Mouse (Mus musculus) G1E (cell line): ENCODE results near the gene Slc5a3. TPM values are rescaled to one million over a fixed set of nuclear protein-coding genes. Genes with fewer than 3 reads are reported as not detected.

Experiments
- ATAC-seq: 2 replicates; pipeline ENCODE4 v1.8.0; 2016; ENCODE audit warnings: mild to moderate bottlenecking; ENCODE audit not compliant: insufficient number of reproducible peaks, poor library complexity, low FRiP score, severe bottlenecking; ENCODE audit errors: extremely low read depth
- DNase-seq: peaks from one replicate; pipeline ENCODE4 v3.0.0; 2012; ENCODE audit warnings: low spot score
- H3K27me3 ChIP-seq: 2 replicates; pipeline ENCODE4 v1.6.1; 2012; ENCODE audit warnings: mild to moderate bottlenecking, low read length, inconsistent platforms; ENCODE audit not compliant: insufficient read depth
- H3K36me3 ChIP-seq: replicated peaks from 2 replicates; pipeline ENCODE3; 2012; ENCODE audit warnings: mild to moderate bottlenecking, inconsistent platforms
- H3K4me1 ChIP-seq: 2 replicates; pipeline ENCODE4 v1.6.1; 2012; ENCODE audit warnings: low read depth, low read length, inconsistent platforms, mixed read lengths; ENCODE audit not compliant: insufficient read depth
- H3K4me3 ChIP-seq: 2 replicates; pipeline ENCODE4 v1.5.1; 2012; ENCODE audit warnings: low read depth, mild to moderate bottlenecking, inconsistent platforms, low read length, moderate library complexity, mixed read lengths
- H3K9me3 ChIP-seq: replicated peaks from 2 replicates; pipeline ENCODE4 v1.6.1; 2012; ENCODE audit warnings: inconsistent platforms
- CTCF ChIP-seq: IDR thresholded peaks from 2 replicates; pipeline ENCODE4 v1.5.1; 2012; ENCODE audit warnings: low read depth, low read length, inconsistent platforms, mixed read lengths
- GATA1 ChIP-seq: IDR thresholded peaks from 2 replicates; pipeline ENCODE4 v1.6.1; 2012; ENCODE audit warnings: borderline replicate concordance, low read length, inconsistent platforms, mixed read lengths
- GATA2 ChIP-seq: IDR thresholded peaks from 2 replicates; pipeline ENCODE4 v1.6.1; 2012; ENCODE audit warnings: low read depth, low read length, inconsistent platforms, borderline replicate concordance
- POLR2AphosphoS5 ChIP-seq: IDR thresholded peaks from 2 replicates; pipeline ENCODE4 v1.6.1; 2012; ENCODE audit warnings: low read depth, low read length, inconsistent platforms; ENCODE audit not compliant: insufficient replicate concordance
- TAL1 ChIP-seq: conservative IDR thresholded peaks from 2 replicates; pipeline ENCODE4 v1.6.1; 2012; ENCODE audit warnings: low read depth, low read length, inconsistent platforms, mixed read lengths
- polyA plus RNA-seq: library from polyadenylated mRNA; stranded (reverse); fragments of >175 nt; gene quantifications from 2 replicates; pipeline ENCODE4 v1.2.3, GENCODE M21; 2012
- total RNA-seq, 2 experiments: library from RNA; stranded (forward) in 1 of 2; stranded (reverse) in 1 of 2; fragments of 200-1000 nt in 1 of 2; fragments of >200 nt in 1 of 2; fragmentation: Nextera tagmentation in 1 of 2; gene quantifications; 2 replicates each; pipeline ENCODE4 v1.2.3; 2014 to 2017

The Slc5a3 gene
- total and polyA plus RNA-seq, 3 experiments: 0.09 to 3.6 (median 3.1) TPM

DNA sequence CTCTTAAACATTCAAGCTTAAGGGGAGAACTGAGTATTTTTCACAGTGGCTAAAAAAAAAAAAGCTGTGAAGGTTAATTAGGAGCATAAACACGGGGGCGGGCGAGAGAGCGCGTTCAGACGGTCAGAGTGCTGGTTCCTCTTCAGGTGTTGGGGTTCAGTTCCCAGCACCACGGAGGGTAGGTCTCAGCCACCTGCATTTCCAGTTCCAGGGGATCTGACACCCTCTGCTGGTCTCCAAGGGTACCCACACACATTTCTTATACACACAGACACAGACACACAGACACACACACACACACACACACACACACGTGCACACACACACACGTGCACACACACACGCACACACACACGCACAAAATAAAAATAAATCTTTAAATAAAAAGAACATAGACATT lies 18.2 kb upstream of the Slc5a3 start:
- ATAC-seq (no peak), DNase-seq (no peak)
- Histone ChIP-seq H3K9me3 (no peaks in the 10 kb centered on the region), H3K36me3 (no peaks in the 10 kb centered on the region), H3K4me3 (no peak overlapping the region), H3K27me3 (peaks cover 16% of the 10 kb centered on the region), H3K4me1 (no peaks in the 10 kb centered on the region)
- TF ChIP-seq CTCF (no peak), GATA1 (no peak), POLR2AphosphoS5 (no peak)

DNA sequence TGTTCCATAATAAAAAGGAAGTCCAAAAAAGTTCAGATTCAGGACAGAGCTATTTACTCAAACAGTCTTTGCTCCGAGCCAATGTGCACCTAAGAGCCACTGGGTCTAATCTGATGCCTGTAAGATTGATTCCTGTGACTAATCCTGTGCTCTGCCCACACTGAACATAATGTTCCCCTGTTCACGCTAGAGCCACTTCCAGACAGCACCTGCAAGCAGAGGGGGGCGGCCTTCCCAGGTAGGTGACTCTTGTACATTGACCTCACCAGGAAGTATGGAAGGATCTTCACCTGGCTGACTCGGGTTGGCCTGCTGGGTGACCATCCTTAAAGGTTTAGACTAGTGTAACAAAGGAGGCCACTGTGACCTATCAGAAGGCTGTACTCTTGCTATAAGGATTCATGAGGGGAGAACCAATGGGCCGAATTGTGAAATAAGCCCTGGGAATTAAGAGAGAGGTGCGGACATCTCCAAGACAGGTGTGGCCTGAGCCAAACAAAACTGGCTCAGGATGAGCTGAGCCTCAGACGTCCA lies 6.3 kb upstream of the Slc5a3 start:
- TF ChIP-seq POLR2AphosphoS5: no peak
- no peak for TF ChIP-seq GATA1
- no peak for TF ChIP-seq CTCF
- TF ChIP-seq TAL1: no peak
- no peak for TF ChIP-seq GATA2
- H3K4me3 ChIP-seq: no peak overlapping the region
- H3K9me3 ChIP-seq: peaks cover 15% of the 10 kb centered on the region
- peaks cover 32% of the 10 kb centered on the region for H3K27me3 ChIP-seq
- no peaks in the 10 kb centered on the region for H3K36me3 ChIP-seq
- no peak for ATAC-seq
- H3K4me1 ChIP-seq: no peaks in the 10 kb centered on the region; the same call in 1 of the 2 replicates
- no peak for DNase-seq

DNA sequence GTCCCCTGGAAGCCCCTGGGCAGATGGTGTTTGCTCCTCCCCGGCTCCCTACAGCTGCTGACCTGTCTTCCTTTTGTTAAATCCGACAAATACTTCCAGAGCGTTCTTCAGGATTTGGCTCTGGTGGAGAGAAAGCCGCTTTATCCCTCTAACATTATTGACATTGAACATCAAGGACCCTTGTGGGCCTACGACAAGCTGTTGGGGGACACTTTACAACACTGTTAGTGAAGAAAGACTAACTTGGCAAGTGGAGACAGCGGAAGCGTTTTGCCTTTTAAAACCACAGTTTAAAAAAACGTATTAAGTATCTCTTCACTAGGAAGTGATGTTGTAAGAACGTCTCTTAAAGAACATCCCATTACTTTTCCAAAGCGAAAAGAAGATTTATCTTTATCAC lies 5.6 kb upstream of the Slc5a3 start:
- Histone ChIP-seq H3K9me3 (peaks cover 15% of the 10 kb centered on the region), H3K36me3 (no peaks in the 10 kb centered on the region), H3K4me3 (no peak overlapping the region), H3K4me1 (peaks cover 4% of the 10 kb centered on the region), H3K27me3 (peaks cover 30% of the 10 kb centered on the region)
- TF ChIP-seq GATA1 (no peak), TAL1 (no peak), GATA2 (no peak), POLR2AphosphoS5 (no peak), CTCF (no peak)
- no peak for ATAC-seq
- no peak for DNase-seq

DNA sequence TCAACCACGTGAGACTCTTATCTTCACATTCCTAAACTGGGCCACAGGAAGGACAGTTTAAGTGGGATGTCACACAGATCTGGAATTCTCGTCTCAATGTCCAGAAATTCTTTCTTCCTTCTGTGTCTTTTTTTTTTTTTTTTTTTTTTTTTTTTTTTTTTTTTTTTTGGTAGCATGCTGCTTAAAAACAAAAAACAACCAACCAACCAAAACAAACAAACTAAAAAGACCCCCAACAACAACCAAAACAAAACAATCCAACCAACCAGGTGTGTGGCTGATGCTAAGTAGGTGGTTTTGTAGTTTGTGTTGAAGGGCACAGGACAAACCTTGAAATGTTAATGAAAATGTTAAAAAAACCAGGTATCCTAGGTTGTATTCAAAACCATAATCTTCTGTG lies 1.4 kb upstream of the Slc5a3 start:
- Histone ChIP-seq H3K36me3 (peaks cover 23% of the 10 kb centered on the region), H3K27me3 (peaks cover 14% of the 10 kb centered on the region), H3K9me3 (peaks cover 15% of the 10 kb centered on the region), H3K4me3 (no peak overlapping the region), H3K4me1 (peaks cover 20% of the 10 kb centered on the region)
- DNase-seq: no peak
- no peak for TF ChIP-seq POLR2AphosphoS5
- no peak for TF ChIP-seq TAL1
- TF ChIP-seq CTCF: no peak
- no peak for TF ChIP-seq GATA1
- TF ChIP-seq GATA2: no peak
- ATAC-seq: no peak

DNA sequence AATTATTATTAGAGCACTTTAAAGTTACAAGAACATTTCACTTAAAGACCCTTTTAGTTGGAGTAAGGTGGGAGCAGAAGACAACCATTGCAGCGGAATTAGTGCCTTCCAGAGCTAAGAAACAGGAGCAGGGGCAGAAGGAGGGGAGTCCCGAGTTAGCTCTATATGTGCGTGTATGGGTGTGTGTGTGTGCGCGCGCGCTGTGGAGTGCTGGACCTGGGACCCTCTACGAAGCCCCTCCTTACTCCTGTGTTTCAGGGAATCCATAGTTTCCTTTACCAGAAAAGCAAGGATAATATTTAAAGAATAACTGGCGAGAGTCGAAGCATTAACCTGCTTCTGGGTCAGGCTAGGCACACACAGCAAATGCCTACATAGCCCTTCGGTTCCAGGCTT lies 668 bp upstream of the Slc5a3 start:
- Histone ChIP-seq H3K4me1 (peaks cover 20% of the 10 kb centered on the region), H3K27me3 (peaks cover 8% of the 10 kb centered on the region; the same call in 1 of the 2 replicates), H3K36me3 (peaks cover 30% of the 10 kb centered on the region), H3K4me3 (peak overlapping the region; percentile 88), H3K9me3 (peaks cover 15% of the 10 kb centered on the region)
- peak; percentile 28 for DNase-seq
- ATAC-seq: no peak
- TF ChIP-seq POLR2AphosphoS5 (no peak), GATA2 (no peak), CTCF (no peak)

DNA sequence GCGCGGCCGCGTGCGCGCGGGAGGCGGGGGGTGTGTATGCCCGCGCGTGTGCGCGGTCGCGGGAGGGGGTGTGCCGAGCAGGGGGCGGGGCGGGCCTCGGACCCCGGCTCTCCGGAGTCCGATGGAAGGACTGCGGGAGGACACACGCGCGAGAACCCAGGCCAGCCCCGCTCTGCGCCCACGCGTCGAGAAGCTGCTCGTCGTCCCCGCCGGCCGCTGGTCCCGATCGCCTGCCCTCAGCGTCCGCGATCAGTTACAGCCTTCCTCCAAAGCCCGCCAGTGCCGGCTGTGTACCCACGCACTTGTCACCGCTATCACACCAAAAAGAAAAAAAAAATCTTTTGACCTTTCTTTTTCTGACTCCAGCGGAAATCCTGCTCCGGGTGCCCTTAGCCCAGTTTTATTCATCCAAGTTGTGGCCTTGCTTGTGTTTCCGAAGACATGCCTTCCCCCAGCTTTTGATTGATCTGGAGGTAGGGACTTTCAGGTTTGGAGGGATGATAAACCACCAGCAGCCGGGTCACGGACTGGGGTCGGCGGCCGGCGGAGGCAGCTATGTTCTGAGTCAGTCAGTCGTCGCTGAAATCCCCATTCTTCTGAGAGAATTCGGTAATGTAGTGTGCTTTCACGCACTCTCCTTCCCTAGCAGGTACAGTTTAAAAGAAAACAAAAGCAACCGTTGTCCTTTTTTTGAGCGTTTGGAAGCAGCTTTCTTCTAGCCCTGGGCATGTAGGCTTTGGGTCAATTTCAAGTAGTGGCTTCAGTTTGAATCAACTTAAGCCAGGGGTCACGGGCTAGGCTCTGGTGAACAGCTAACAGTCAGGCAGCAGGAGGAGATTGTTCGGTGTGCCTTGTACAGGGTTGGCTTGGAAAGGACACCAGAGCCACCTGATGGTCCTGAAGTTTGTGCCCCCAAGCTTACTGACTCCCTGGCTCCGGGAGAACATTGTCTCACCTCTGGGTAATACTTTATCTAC lies 810 bp downstream of the Slc5a3 start:
- peak; percentile 25 for DNase-seq
- no peak for TF ChIP-seq GATA2
- ATAC-seq: no peak
- Histone ChIP-seq H3K36me3 (peaks cover 42% of the 10 kb centered on the region), H3K4me1 (peaks cover 20% of the 10 kb centered on the region), H3K9me3 (peaks cover 8% of the 10 kb centered on the region), H3K4me3 (peak overlapping the region; percentile 88), H3K27me3 (peaks cover 3% of the 10 kb centered on the region; the same call in 1 of the 2 replicates)
